Mouse (Mus musculus): Measurements from ENCODE around the gene Arhgap10. TPM values are rescaled to one million over a fixed set of nuclear protein-coding genes. Genes with fewer than 3 reads are reported as not detected.

The Arhgap10 gene
- polyA plus RNA-seq, 1 experiment: 22.4 TPM

DNA sequence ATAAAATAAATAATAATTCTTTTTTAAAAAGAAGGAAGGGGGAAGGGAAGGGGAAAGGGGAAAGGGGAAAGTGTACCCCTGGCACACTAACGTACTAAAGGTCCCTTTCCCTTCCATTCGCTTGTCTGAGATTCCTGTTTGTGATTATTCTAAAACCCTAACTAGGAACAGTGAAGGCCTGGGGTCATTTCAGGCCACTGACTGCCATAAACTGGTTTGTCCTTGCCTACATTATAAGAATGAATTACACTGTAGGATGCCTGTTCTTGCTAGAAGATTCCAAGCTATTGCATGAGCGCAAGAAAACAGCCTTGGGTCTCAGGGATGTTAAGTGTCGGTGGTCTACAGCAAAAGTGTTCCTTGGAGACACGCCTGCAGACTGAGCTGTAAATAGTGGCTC lies 263.3 kb downstream of the Arhgap10 start:
- Histone ChIP-seq H3K4me1 (ENCODE audit: control insufficient read depth, insufficient read depth, low read length) (peaks cover 11% of the 10 kb centered on the region), H3K27ac (ENCODE audit: insufficient read depth, low read length) (no peak overlapping the region), H3K4me3 (ENCODE audit: insufficient read depth, low read length) (no peak overlapping the region)
- no peak for TF ChIP-seq CTCF (IDR thresholded peaks at IDR 0.05; ENCODE audit: extremely low read depth, insufficient read depth, low read length)
- no peak for TF ChIP-seq POLR2A (IDR thresholded peaks at IDR 0.05; ENCODE audit: extremely low read depth, insufficient read depth, low read length)

DNA sequence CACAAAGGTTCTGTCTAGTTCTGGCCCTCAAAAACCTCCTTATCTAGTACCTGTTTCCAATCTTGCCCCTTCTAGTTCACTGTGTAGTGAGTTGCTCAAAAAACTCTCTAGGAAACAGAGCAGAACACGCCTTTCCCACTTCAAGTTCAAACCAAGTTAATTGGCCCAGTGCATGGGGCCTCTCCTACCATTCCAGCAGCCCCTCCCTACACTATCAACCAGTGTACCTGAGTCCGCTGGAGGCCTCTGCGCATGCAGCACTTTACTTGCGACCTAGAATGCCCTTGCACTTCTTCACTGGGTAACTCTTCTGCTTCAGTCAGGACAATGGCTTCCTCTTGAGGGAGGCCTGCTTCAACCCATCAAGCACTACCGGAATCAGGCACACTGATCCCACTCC lies 266.6 kb downstream of the Arhgap10 start:
- no peak overlapping the region for H3K27ac ChIP-seq (ENCODE audit: insufficient read depth, low read length)
- no peak for TF ChIP-seq POLR2A (IDR thresholded peaks at IDR 0.05; ENCODE audit: extremely low read depth, insufficient read depth, low read length)
- no peak for TF ChIP-seq CTCF (IDR thresholded peaks at IDR 0.05; ENCODE audit: extremely low read depth, insufficient read depth, low read length)
- peaks cover 3% of the 10 kb centered on the region for H3K4me1 ChIP-seq (ENCODE audit: control insufficient read depth, insufficient read depth, low read length)
- no peak overlapping the region for H3K4me3 ChIP-seq (ENCODE audit: insufficient read depth, low read length)

DNA sequence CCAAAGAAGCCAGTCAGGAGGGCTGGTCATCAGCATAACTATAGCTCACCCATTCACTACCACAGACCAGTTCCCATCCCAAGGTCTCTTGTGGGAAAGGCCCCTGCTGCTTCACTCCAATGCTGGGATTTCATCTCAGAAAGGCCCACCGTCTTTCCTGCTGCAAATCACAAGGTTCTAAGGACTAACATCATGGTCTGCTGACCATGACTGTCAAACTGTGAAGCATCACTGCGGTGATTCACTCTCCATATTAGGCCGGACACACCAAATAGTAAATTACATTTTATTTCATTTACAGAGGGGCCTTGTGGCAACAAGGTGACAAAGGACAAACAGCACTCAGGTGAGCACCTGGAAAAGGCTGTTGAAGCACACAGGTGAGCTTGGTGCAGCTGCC lies 267.7 kb downstream of the Arhgap10 start:
- Histone ChIP-seq H3K4me3 (ENCODE audit: insufficient read depth, low read length) (no peak overlapping the region), H3K4me1 (ENCODE audit: control insufficient read depth, insufficient read depth, low read length) (no peaks in the 10 kb centered on the region; the same call in 1 of the 2 replicates), H3K27ac (ENCODE audit: insufficient read depth, low read length) (no peak overlapping the region)
- TF ChIP-seq POLR2A (IDR thresholded peaks at IDR 0.05; ENCODE audit: extremely low read depth, insufficient read depth, low read length): no peak
- TF ChIP-seq CTCF (IDR thresholded peaks at IDR 0.05; ENCODE audit: extremely low read depth, insufficient read depth, low read length): no peak

DNA sequence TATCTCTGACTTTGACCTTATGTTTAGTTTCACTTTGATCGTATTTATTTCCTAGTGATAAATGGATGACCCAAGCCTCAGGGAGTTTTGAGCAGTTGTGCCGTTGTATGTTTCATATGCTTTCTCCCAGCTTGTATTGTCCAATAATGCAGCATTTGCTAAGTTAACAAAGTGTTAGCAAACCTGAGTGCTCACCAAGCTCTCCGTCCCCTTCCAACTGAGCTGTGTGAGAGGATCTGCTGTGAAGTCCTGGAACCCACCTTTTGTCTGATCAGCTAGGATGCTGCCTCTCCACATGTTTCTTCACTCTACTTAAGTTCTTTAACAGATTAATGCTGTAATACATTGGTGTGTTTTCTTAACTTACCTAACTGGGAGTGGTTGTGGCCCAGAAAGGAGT lies 276.4 kb downstream of the Arhgap10 start:
- TF ChIP-seq POLR2A (IDR thresholded peaks at IDR 0.05; ENCODE audit: extremely low read depth, insufficient read depth, low read length): no peak
- TF ChIP-seq CTCF (IDR thresholded peaks at IDR 0.05; ENCODE audit: extremely low read depth, insufficient read depth, low read length): no peak
- Histone ChIP-seq H3K4me3 (ENCODE audit: insufficient read depth, low read length) (no peak overlapping the region), H3K4me1 (ENCODE audit: control insufficient read depth, insufficient read depth, low read length) (peaks cover 2% of the 10 kb centered on the region), H3K27ac (ENCODE audit: insufficient read depth, low read length) (no peak overlapping the region)

DNA sequence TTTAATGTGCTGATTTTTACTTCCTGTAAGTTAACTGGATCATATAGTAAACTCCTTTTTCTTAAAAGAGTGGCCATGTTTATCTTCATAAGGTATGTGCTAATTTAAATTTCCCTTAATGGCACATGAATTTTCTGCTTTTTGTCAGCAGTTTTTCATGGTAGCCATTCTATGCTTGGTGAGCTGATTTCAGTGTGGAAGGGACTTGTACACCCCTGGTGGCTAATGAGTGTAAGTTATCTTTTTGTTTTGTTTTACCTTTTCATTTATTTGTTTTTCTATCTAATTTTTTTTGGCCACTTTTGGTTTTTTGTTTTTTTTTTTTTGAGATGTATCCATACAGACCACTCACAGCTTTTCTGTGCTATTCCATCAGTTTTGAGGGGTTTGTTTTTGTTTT lies 278.3 kb downstream of the Arhgap10 start:
- no peak overlapping the region for H3K27ac ChIP-seq (ENCODE audit: insufficient read depth, low read length)
- TF ChIP-seq POLR2A (IDR thresholded peaks at IDR 0.05; ENCODE audit: extremely low read depth, insufficient read depth, low read length) (no peak), CTCF (IDR thresholded peaks at IDR 0.05; ENCODE audit: extremely low read depth, insufficient read depth, low read length) (no peak)
- peaks cover 2% of the 10 kb centered on the region for H3K4me1 ChIP-seq (ENCODE audit: control insufficient read depth, insufficient read depth, low read length)
- no peak overlapping the region for H3K4me3 ChIP-seq (ENCODE audit: insufficient read depth, low read length)

DNA sequence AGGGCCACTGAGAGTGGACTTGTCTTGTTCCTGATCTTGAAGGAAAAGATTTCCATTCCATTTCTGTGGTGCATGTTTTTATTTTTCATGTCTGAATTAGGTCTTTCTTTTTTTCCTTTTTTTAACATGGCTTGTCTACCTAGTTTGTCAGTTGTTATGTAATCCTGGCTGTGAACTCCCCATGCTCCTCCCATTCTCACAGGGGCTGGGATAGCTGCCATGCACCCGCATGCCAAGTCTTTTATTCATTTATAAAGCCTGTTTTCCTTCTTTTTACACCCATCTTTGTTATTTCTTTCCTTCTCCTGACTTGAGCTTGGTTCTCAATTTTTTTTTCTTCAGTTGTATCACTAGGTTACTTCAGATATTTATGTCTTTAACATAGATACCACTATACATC lies 281.1 kb downstream of the Arhgap10 start:
- Histone ChIP-seq H3K27ac (ENCODE audit: insufficient read depth, low read length) (peak overlapping the region; percentile 83; the same call in 1 of the 2 replicates), H3K4me1 (ENCODE audit: control insufficient read depth, insufficient read depth, low read length) (peaks cover 3% of the 10 kb centered on the region), H3K4me3 (ENCODE audit: insufficient read depth, low read length) (no peak overlapping the region)
- TF ChIP-seq POLR2A (IDR thresholded peaks at IDR 0.05; ENCODE audit: extremely low read depth, insufficient read depth, low read length) (no peak), CTCF (IDR thresholded peaks at IDR 0.05; ENCODE audit: extremely low read depth, insufficient read depth, low read length) (no peak)

DNA sequence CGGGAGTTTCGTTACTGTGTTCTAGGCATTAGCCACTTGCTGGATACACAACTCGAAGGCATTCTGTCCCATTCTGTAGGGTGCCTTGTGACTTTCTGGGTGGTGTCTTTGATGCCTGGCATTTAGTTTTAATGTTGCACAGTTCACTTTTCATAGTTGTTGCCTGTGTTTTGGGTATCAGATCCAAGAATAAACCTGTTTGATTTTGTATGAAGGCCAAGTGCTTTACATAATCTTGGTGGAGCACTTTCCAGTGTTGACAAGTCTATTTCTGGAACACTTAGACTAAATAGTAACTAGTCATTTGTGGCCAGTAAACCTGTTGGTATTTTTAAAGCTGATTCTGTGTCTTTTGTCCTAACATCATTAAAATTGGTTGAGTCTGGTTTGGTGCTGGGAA lies 285.3 kb downstream of the Arhgap10 start:
- H3K4me3 ChIP-seq (ENCODE audit: insufficient read depth, low read length): no peak overlapping the region
- H3K4me1 ChIP-seq (ENCODE audit: control insufficient read depth, insufficient read depth, low read length): peaks cover 3% of the 10 kb centered on the region
- no peak overlapping the region for H3K27ac ChIP-seq (ENCODE audit: insufficient read depth, low read length)
- TF ChIP-seq CTCF (IDR thresholded peaks at IDR 0.05; ENCODE audit: extremely low read depth, insufficient read depth, low read length): no peak

DNA sequence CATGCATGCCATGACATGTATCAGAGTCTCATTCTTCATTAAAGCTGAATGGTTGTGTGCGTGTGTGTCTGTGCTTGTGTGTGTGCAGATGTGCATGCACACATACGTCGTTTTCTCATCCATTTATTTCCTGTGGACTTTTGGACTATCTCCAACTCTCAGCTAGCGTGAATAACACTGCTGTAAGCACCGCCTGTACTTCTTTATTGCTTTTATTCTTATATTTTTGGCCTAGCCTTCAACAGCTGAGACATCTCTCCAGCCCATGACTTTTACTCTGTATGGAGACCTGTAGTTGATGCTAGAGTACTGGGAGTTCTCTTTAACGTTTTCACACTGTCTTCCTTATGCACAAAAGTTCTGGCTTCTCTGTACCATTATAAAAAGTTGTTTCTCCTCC lies 285.9 kb downstream of the Arhgap10 start:
- H3K4me3 ChIP-seq (ENCODE audit: insufficient read depth, low read length): no peak overlapping the region
- TF ChIP-seq CTCF (IDR thresholded peaks at IDR 0.05; ENCODE audit: extremely low read depth, insufficient read depth, low read length) (no peak), POLR2A (IDR thresholded peaks at IDR 0.05; ENCODE audit: extremely low read depth, insufficient read depth, low read length) (no peak)
- peaks cover 3% of the 10 kb centered on the region for H3K4me1 ChIP-seq (ENCODE audit: control insufficient read depth, insufficient read depth, low read length)
- no peak overlapping the region for H3K27ac ChIP-seq (ENCODE audit: insufficient read depth, low read length)

DNA sequence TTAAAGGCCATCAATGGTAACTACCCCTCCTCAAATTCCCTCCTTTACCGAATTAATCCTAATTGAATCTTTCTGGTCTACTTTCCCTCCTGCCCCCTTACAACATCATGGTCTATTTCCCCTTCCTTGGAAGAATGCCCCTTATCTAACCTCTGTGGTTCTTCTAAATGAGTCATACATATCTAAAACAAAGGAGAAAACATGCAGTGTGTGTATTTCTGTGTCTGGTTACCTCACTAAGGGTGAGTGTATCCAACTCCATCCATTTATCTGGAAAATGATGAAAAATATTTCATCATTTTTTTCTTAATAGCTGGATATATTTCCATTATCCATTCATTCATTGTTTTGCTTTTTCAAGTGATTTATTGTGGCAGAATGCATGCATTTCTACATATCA lies 286.5 kb downstream of the Arhgap10 start:
- Histone ChIP-seq H3K27ac (ENCODE audit: insufficient read depth, low read length) (no peak overlapping the region), H3K4me1 (ENCODE audit: control insufficient read depth, insufficient read depth, low read length) (peaks cover 2% of the 10 kb centered on the region; the same call in 1 of the 2 replicates), H3K4me3 (ENCODE audit: insufficient read depth, low read length) (no peak overlapping the region)
- TF ChIP-seq CTCF (IDR thresholded peaks at IDR 0.05; ENCODE audit: extremely low read depth, insufficient read depth, low read length) (no peak), POLR2A (IDR thresholded peaks at IDR 0.05; ENCODE audit: extremely low read depth, insufficient read depth, low read length) (no peak)

DNA sequence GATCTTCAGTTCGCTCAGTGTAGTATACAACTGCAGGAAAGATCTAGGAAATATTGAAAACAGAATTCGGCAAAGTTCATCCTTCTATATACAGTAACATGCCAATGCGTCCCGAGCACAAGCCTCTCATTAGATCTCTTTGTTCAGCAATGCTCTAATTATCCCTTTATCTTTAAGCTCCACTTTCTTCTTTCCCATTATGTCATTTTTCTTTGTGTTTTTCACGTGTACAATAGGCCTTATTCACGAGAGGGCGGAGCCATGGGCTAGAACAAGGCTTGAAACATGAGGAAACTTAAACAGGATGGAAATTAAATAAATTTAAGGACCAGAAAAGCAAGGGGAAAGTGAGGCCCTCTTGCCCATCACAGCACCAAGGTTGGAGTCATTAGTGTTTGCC lies 289.1 kb downstream of the Arhgap10 start:
- Histone ChIP-seq H3K27ac (ENCODE audit: insufficient read depth, low read length) (no peak overlapping the region), H3K4me3 (ENCODE audit: insufficient read depth, low read length) (no peak overlapping the region), H3K4me1 (ENCODE audit: control insufficient read depth, insufficient read depth, low read length) (peaks cover 2% of the 10 kb centered on the region; the same call in 1 of the 2 replicates)
- TF ChIP-seq CTCF (IDR thresholded peaks at IDR 0.05; ENCODE audit: extremely low read depth, insufficient read depth, low read length) (no peak), POLR2A (IDR thresholded peaks at IDR 0.05; ENCODE audit: extremely low read depth, insufficient read depth, low read length) (no peak)

DNA sequence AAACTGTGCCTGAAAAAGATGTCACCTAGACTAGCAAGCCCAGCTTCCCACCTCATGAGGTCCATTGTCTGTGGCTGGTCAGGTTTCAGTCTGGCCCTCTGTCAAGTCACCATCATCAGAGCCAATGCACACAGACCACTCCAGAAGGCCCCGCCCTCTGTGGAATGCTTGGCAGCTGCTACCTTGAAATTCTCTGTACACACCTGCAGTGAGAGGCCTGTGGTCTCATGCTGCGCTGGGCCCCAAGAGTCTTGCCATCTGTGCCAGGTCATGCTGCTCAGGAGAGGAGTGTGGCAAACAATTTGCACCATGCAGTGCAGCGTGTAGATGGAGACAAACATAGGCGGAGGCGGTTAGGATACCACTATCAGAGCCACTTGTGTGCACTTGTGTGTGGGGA lies 290.0 kb downstream of the Arhgap10 start:
- Histone ChIP-seq H3K27ac (ENCODE audit: insufficient read depth, low read length) (no peak overlapping the region), H3K4me3 (ENCODE audit: insufficient read depth, low read length) (no peak overlapping the region), H3K4me1 (ENCODE audit: control insufficient read depth, insufficient read depth, low read length) (peaks cover under 1% of the 10 kb centered on the region; the same call in 1 of the 2 replicates)
- TF ChIP-seq CTCF (IDR thresholded peaks at IDR 0.05; ENCODE audit: extremely low read depth, insufficient read depth, low read length): no peak
- no peak for TF ChIP-seq POLR2A (IDR thresholded peaks at IDR 0.05; ENCODE audit: extremely low read depth, insufficient read depth, low read length)
